Mouse (Mus musculus) megakaryocyte-erythroid progenitor cell, adult 5-6 weeks (primary cell): ENCODE data around the gene Actrt3. TPM values are rescaled to one million over a fixed set of nuclear protein-coding genes. Genes with fewer than 3 reads are reported as not detected.

Experiments
- ATAC-seq: replicated peaks from 2 replicates; pipeline ENCODE4 v1.8.0; 2016; ENCODE audit warnings: mild to moderate bottlenecking, inconsistent platforms; ENCODE audit not compliant: severe bottlenecking, poor library complexity, low FRiP score, low TSS enrichment
- total RNA-seq, 2 experiments: library from RNA; stranded (forward) in 1 of 2; stranded (reverse) in 1 of 2; fragments of 200-1000, 215-1000 nt in 1 of 2; fragments of >200 nt in 1 of 2; fragmentation: Nextera tagmentation in 1 of 2; gene quantifications; 2 replicates each; pipeline ENCODE4 v1.2.3; 2014 to 2017

Actrt3 gene
- not detected in 2 replicates for total RNA-seq (2014; fragmentation: Nextera tagmentation)
- total RNA-seq (2017) = not detected in 2 replicates

GRCm38 (mm10) chr3:30599711-30600545 lies at the start of gene Actrt3:
TSS of gene Actrt3 (minus strand) at chr3:30599939.
- peak; percentile 11; the same call in 1 of the 2 replicates for ATAC-seq

DNA sequence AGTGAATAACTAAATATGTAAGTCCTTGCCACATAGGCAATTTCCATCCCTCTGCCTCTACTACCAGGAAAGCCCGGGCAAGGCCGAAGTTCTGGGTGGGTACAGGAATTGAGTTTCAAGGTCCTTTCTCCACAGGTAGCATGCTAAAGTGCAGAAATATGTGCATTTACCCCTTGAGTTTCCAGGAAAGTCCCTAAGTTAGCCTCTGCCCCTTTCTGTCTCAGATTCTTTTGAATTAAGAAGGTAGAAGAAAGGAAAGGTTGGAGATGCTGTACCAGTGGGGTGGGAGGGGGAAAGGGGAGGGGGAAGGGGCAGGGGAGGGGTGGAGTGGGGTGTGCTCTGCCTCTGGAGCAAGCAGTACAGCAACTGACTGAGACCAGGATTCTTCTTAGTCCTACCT lies 48.7 kb upstream of the Actrt3 start:
- no peak for ATAC-seq

DNA sequence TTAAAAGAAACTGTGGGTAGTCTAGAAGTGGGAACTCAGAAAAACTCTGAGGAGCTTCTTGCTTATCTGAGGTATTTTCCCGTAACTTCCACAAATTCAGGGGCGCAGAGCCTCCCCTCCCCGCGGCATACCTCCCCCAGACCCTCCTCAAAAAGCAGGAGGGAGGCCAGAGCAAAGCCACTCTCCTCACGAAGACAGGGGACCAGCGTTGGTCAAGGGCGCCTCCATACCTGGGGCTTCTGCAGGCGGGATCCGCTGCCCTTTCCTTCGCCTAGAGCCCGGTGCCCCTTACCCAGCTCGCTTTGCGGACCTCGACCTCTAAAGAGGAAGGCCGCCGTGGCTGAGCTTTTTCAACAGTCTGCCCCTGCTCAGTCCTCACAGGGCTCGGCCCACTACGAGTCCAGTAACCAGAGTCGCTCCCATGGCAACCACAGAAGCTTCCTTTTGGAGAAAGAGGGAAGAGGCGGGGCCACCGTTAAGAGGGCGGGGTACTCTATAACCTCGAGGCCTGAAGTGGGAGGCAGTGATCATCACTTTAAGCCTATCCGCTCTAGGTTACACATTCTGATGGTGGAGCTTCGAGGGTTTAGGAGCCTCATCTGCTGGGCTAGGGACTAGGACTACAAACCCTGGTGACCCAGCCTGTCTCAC lies 47.8 kb upstream of the Actrt3 start, which contains the start of gene Lrrc34:
Gene Lrrc34, minus strand, starts transcription at position 430 of the 651 bp plus-strand sequence.
- ATAC-seq = peak; percentile 58

DNA sequence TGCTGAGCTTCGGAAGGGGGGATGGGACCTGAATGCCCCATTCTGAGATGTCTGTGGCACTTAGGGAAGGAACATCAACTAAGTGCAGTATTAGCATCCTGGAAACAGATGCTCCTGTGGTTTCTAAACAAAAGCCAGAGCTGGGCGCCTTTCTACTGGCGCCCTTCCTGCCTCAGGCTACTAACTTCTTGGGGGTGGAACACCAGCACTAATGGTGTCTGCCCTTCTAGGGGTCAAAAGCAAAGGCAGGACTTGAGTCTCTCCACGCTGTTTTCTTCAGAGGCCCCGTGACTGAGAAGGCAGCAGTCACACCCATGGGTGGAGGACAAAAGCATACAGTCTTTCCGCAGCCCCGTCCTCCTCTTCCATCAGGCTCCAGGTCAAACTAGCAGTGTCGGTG lies 47.0 kb upstream of the Actrt3 start:
- no peak for ATAC-seq

DNA sequence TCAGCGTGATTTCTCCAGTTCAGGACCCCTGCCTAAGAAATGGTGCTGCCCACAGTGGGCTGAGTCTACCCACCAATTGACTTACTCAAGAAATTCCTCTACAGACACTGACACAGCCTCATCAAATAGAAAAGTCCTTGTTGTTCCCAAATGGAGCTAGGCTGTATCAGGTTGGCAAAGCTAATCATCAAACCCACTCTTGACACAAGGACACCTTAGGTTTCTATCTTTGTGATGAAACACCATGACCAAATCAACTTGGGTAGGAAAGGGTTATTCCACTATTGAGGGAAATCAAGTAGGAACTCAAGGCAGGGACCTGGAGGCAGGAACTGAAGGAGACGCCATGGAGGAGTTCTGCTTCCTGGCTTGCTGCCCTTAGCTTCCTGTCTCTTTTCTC lies 44.5 kb upstream of the Actrt3 start, which contains the start of gene Lrriq4:
Gene Lrriq4, plus strand, starts transcription at position 301 of the 400 bp plus-strand sequence.
- ATAC-seq = no peak

DNA sequence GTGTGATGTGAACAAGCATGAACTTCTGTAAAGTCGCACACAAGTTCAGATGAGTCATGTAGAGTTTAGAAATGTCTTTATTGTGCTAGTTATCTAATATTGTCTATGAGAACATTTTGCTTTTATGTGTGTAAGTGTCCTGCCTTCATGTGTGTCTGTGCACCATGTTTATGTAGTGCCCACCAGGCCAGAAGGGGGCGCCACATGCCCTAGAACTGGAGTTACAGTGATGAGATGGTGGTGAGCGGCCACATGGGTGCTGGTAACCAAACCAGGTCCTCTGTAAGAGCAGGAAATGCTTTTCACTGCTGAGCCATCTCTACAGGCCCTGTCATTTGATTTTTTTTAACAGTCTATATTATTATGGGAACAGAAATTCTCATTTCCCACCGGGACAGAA lies 35.9 kb upstream of the Actrt3 start:
- ATAC-seq = no peak

GRCm38 (mm10) chr3:30633681-30634080 lies 33.9 kb upstream of the Actrt3 start:
- peak; percentile 74; the same call in 1 of the 2 replicates for ATAC-seq

DNA sequence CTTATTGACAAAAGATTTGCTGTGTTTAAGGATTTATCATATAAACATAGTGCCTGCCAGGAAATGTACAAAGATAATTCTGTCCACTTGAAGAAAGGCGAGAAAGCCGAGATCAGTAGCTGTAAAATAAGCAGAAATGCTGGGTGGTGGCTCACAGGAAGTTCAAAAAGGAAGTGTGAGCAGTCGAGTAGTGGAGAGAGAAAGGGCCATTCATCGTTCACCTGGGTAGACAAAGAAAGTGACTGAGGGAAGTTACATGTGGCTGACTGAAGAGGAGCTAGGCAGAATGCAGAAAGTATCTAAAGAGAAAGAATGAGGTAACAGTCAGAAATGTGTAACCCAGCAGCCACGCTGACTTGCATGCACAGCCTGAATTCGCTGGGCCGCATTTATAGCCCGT lies 20.4 kb upstream of the Actrt3 start:
- ATAC-seq = no peak

DNA sequence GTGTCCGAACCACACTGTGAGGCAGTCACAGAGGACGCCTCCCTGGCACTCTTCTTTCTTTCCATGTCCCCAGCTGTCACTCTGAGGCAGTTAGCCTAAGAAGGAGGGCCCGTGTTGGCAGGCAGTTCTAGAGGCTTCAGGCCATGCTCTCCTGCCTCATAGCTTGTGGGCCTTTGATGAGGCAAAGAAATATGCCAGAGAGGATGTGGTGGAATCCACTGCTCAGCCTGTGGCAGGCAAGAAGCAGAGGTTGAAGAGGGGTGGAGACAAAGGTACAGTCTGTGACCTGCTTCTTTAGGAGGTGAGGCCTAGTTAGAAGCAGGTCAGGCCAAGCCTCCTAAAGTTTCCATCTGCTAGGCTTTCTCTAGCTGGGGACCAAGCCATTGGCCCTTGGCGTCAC lies 11.2 kb upstream of the Actrt3 start:
- ATAC-seq = no peak

DNA sequence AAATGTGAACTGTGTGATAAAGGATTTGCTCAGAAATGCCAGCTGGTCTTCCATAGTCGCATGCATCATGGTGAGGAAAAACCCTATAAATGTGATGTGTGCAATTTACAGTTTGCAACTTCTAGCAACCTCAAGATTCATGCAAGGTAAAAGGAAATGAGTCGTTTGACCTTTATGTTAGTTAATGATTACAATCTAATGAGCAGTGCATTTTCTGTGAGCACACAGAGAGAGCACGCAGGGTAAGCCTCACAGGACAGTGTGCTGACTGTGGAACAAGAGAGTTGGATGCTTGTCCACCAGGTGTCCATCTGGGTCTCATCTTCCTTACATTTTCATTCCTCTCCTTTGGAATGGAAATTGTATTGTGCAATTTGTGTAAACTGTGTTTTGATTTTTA lies 9.3 kb upstream of the Actrt3 start:
- ATAC-seq = no peak

DNA sequence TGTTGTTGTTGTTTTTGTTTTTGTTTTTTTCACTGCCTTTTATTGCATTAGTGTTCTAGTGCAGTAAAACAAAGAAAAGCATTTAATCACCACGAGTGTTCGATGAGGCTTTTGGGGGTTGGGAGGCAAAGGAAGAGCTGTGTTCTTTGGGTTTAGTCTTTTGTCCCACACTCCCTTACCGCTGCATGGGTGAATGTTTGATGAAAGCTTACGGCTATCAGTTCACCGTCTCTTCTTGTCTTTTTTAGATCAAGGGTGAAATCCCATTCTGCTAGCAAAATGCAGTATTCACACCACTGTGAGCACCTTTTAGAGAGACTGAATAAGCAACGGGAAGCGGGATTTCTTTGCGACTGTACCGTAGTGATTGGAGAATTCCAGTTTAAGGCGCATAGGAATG lies 3.5 kb upstream of the Actrt3 start:
- no peak for ATAC-seq

DNA sequence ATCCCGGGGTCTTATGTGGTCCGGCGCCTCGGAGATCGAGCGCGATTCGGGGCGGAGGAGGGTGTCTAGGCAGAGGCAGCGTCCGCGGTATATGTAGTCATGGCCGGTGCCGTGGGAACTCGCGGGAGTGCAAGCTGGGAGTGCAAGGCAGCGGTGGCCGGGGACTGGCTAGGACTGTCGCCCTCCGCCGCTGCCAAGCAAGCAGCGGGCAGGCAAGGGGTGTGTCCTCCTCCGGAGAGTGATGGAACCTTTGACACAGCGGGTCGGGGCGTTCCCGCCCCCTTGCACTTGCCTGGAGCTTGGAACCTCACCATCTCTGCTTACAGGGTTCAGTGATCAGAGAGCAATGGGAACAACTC lies 3.0 kb upstream of the Actrt3 start:
- ATAC-seq = peak; percentile 82

- peak; percentile 90 for ATAC-seq
These were observed 2.5 kb upstream of the Actrt3 start, which contains the start of gene Mynn for GRCm38 (mm10) chr3:30602065-30602739. TSS of gene Mynn (plus strand) at chr3:30602065.

- ATAC-seq = no peak
These were observed 1.9 kb upstream of the Actrt3 start for GRCm38 (mm10) chr3:30601610-30602064.

GRCm38 (mm10) chr3:30601175-30601574 lies 1.4 kb upstream of the Actrt3 start:
- ATAC-seq = peak; percentile 35

GRCm38 (mm10) chr3:30600717-30601116 lies 978 bp upstream of the Actrt3 start:
- no peak for ATAC-seq

- no peak for ATAC-seq
These were observed 2.5 kb downstream of the Actrt3 start for GRCm38 (mm10) chr3:30597271-30597670.

DNA sequence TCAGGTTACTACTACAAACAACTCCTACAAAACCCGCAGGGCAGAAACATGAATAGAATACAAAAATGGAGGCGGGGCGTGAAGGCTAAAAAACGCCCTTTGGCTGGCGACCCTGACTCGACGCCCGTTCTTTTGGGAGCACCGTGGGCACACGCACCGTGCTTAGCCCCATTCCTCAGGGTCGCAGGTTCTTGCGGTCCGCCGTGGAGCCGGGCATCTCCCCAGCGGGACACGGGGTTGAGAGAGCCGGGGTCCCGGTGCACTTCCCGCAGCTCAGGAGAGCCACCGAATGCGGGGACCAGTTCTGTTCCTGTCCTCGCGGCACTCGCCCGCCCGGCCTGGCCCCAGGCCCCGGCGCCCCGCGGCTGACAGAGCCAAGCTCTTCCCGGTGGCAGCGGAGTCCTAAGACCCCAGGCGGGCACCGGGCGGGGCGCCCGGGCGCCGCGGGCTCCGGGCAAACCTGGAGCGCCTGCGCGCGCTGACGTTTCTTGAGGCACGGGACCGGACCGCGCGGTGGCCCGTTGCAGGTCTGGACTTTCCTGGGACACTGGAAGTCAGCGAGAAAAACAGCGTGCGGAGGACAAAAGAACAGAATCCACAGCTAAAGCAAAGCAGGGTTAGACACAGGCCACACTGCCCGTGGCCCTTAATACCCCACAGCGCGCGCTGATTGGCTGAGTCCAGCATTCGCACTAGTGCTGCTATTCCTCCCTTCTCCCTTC lies 4.5 kb downstream of the Actrt3 start:
- ATAC-seq = 0 out of 2 replicates have a peak, but pooled peaks have one; percentile 28

GRCm38 (mm10) chr3:30593719-30594485 lies 5.8 kb downstream of the Actrt3 start:
- peak; percentile 82 for ATAC-seq
